Mouse (Mus musculus) liver, embryonic 14.5 days (tissue): ENCODE measurements around the gene Sgpl1. TPM values are rescaled to one million over a fixed set of nuclear protein-coding genes. Genes with fewer than 3 reads are reported as not detected.
A peak's percentile ranks its signal among the peaks of the same experiment; 100 is the strongest.

Source experiments
- ATAC-seq: fragments of 200-750 bp; cut with Nextera tagmentation; 2 replicates; pipeline ENCODE4 v1.8.0; 2017; ENCODE audit warnings: moderate number of reproducible peaks, mild to moderate bottlenecking, moderate library complexity; ENCODE audit not compliant: insufficient read depth
- DNase-seq, 3 experiments: peaks; one replicate each; pipeline ENCODE4 v3.0.0-alpha.2; 2012 to 2013; ENCODE audit warnings: low read depth in 3 of 3, low spot score in 3 of 3
- H3K27ac ChIP-seq: fragments of 300-500 bp; sonication (generic); 2 replicates; pipeline ENCODE4 v1.5.1; 2014; ENCODE audit warnings: moderate library complexity, mild to moderate bottlenecking, control low read depth, inconsistent platforms
- H3K27me3 ChIP-seq: fragments of 300-500 bp; sonication (generic); 2 replicates; pipeline ENCODE4 v1.6.1; 2014; ENCODE audit warnings: mild to moderate bottlenecking, low read length, moderate library complexity; ENCODE audit not compliant: control insufficient read depth, insufficient read depth
- H3K36me3 ChIP-seq: fragments of 300-500 bp; sonication (generic); replicated peaks from 2 replicates; pipeline ENCODE4 v1.6.1; 2014; ENCODE audit warnings: low read depth; ENCODE audit not compliant: control insufficient read depth, insufficient read depth
- H3K4me1 ChIP-seq, 2 experiments: fragments of 200-500 bp in 1 of 2; fragments of 300-500 bp in 1 of 2; sonication (generic) in 1 of 2; replicated peaks; 2 replicates each; pipeline ENCODE4 v1.6.1; 2012 to 2014; ENCODE audit warnings: antibody characterized with exemption in 1 of 2, inconsistent platforms in 1 of 2, low read length in 1 of 2; ENCODE audit not compliant: control insufficient read depth in 2 of 2, insufficient read depth in 2 of 2
- H3K4me2 ChIP-seq: fragments of 300-500 bp; sonication (generic); 2 replicates; pipeline ENCODE4 v1.6.1; 2014; ENCODE audit warnings: low read depth, mild to moderate bottlenecking, control low read depth, moderate library complexity
- H3K4me3 ChIP-seq, 2 experiments: fragments of 200-500 bp in 1 of 2; fragments of 300-500 bp in 1 of 2; sonication (generic) in 1 of 2; 2 replicates each; pipeline ENCODE4 v1.5.1; 2012 to 2014; ENCODE audit warnings: low read depth in 2 of 2, low read length in 2 of 2, mild to moderate bottlenecking in 2 of 2, control low read depth in 1 of 2, inconsistent platforms in 1 of 2, moderate library complexity in 1 of 2; ENCODE audit not compliant: insufficient read depth in 1 of 2
- H3K9ac ChIP-seq: fragments of 300-500 bp; sonication (generic); replicated peaks from 2 replicates; pipeline ENCODE4 v1.6.1; 2014; ENCODE audit warnings: mild to moderate bottlenecking, control low read depth, moderate library complexity
- H3K9me3 ChIP-seq: fragments of 300-500 bp; sonication (generic); 2 replicates; pipeline ENCODE4 v1.6.1; 2016; ENCODE audit warnings: low read length, mixed read lengths; ENCODE audit not compliant: control insufficient read depth
- CTCF ChIP-seq: IDR thresholded peaks from 2 replicates; pipeline ENCODE4 v1.5.1; 2016; ENCODE audit warnings: antibody characterized with exemption, low read depth, control low read depth
- EP300 ChIP-seq: IDR thresholded peaks from 2 replicates; pipeline ENCODE4 v1.6.1; 2016; ENCODE audit warnings: antibody characterized with exemption, low read depth
- WGBS: fragments of 180-500 bp; shearing (Covaris S2); extraction: QIAGEN DNeasy Blood & Tissue Kit; methylation state at CpG from one replicate; pipeline ENCODE4 v1.1.7; 2014; ENCODE audit not compliant: insufficient replicate concordance; 5-methylcytosine and 5-hydroxymethylcytosine counted together
- polyA plus RNA-seq, 2 experiments: library from polyadenylated mRNA; depleted of rRNA in 1 of 2; stranded (reverse) in 1 of 2; unstranded in 1 of 2; fragments of >200 nt; fragmentation: Nextera tagmentation in 1 of 2; extraction: Ambion mirVana in 1 of 2; gene quantifications; 2 replicates each; pipeline versions ENCODE4 v1.2.1 to v1.2.3; 2012 to 2014

Sgpl1 gene
- polyA plus RNA-seq, 2 experiments = 10.7 to 16.6 TPM

DNA sequence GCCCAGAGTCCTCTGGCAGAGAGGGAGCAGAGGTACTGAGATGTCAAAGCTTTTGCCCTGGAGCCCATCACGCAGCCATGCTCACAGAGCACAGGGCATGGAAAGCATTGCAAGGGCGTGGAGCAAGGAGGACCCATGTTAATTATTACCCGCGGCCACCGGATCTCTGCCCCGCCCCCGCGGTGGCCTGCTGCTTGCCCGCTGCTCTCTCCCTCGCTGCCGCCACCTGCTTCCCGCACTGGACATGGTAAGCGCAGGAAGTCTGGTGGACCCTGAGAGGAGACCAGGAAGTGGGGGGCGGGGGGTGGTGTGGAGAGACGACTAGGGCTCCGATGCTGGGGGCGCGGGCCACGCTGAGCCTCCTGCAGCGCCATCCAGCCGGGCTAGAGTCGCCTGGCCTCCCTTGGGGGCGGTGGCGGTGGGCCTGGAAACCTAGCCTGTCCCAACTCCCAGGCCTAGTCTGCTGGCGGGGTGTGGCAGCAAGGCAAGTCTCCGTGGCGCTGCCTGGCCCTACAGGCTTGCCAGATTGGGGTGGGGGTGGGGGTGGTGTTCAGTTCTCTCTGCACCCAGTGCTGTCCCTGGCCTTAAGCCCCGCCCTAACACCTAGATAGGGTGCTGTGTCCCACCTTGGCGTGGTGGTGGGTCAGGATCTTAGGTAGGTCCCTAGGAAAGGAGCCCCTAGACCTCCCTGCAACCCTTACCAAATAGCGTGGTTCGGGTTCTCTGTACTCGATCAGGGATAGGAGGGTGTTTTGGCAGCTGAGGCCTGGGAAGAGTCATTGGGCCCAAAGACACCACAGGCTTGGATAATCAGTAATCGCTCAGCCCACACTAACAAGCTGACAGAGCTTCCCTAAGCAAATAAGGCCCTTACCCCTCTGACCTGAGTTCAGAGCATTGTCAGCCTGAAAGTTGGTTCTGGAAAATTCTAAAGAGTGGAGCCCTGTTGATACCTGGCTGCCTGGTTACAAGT, 58.0 kb downstream of the Sgpl1 start, which contains the start of gene Pcbd1:
Gene Pcbd1 (plus strand): TSS at position 162 of the 973 bp plus-strand sequence.
- no peaks in the 10 kb centered on the region for H3K9me3 ChIP-seq
- H3K27ac ChIP-seq = peak within 1 kb of the TSS; percentile 37
- peak within 1 kb of the TSS; percentile 76 for H3K4me2 ChIP-seq
- ATAC-seq = peak; percentile 70
- no peaks in the 10 kb centered on the region for H3K27me3 ChIP-seq
- 7% methylated on average over 31 of the region's 33 CpGs for WGBS
- TF ChIP-seq EP300 = no peak
- TF ChIP-seq CTCF = peak; percentile 38; the same call in 1 of the 2 replicates
- peaks cover 0 to 9% of the 10 kb centered on the region in 2 experiments; a peak in 2 of 4 replicates for H3K4me1 ChIP-seq
- peak in 2 of 3 experiments; percentile 28 to 29 for DNase-seq
- peak within 1 kb of the TSS; percentile 37 to 54 for H3K4me3 ChIP-seq
- peak within 1 kb of the TSS; percentile 66 for H3K9ac ChIP-seq
- H3K36me3 ChIP-seq = no peaks in the 10 kb centered on the region

DNA sequence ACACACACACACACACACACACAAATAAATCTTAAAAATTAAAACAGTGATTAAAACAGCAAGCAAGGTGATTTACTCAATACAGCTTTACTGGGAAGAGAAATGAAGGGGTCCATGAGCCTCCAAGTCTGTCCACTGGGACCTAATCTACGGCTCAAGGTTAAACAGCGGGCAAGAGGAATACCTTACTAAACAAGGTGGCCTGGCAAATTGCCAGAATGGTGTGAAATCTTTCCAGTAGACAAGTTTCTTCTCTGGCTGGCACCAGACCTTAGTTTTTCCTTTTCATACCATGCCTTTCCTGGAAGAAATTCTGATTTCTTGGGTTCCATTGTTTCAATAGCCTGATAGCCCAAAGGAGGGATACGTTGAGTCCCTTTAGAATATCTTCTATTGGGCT, 59.0 kb downstream of the Sgpl1 start:
- Histone ChIP-seq H3K9me3 (no peaks in the 10 kb centered on the region), H3K9ac (no peak overlapping the region), H3K4me3 (no peak overlapping the region), H3K4me1 (peaks cover 0 to 9% of the 10 kb centered on the region in 2 experiments; a peak in 2 of 4 replicates), H3K4me2 (no peak overlapping the region), H3K27ac (no peak overlapping the region), H3K27me3 (no peaks in the 10 kb centered on the region), H3K36me3 (no peaks in the 10 kb centered on the region)
- DNase-seq = no peak
- 81% methylated on average over 3 of the region's 3 CpGs for WGBS
- ATAC-seq = no peak
- no peak for TF ChIP-seq CTCF
- TF ChIP-seq EP300 = no peak

DNA sequence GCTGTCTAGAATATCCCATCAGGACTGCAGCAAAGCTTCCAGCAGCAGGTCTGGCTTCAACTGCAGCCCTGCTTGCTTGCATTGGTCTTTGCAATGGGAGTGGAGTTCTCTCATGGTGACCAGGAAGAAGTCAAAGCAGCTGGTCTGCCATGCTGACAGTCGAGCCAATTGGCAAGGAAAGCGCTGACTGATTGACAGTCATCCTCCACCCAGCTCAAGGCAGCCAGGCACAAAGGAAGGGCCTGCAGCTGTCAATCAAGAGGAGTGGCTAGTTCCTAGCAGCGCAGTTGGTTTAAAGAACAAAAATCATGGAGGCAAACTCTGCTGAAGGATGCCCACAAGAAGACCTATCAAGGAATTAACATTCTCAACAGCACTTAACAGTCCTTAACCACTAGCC, 61.0 kb downstream of the Sgpl1 start:
- Histone ChIP-seq H3K9ac (no peak overlapping the region), H3K36me3 (no peaks in the 10 kb centered on the region), H3K27me3 (no peaks in the 10 kb centered on the region), H3K4me3 (no peak overlapping the region), H3K4me2 (no peak overlapping the region), H3K4me1 (peaks cover 0 to 9% of the 10 kb centered on the region in 2 experiments; a peak in 2 of 4 replicates), H3K27ac (no peak overlapping the region), H3K9me3 (no peaks in the 10 kb centered on the region)
- 44% methylated on average over 3 of the region's 3 CpGs for WGBS
- TF ChIP-seq CTCF = no peak
- TF ChIP-seq EP300 = no peak
- DNase-seq (no peak), ATAC-seq (no peak)

DNA sequence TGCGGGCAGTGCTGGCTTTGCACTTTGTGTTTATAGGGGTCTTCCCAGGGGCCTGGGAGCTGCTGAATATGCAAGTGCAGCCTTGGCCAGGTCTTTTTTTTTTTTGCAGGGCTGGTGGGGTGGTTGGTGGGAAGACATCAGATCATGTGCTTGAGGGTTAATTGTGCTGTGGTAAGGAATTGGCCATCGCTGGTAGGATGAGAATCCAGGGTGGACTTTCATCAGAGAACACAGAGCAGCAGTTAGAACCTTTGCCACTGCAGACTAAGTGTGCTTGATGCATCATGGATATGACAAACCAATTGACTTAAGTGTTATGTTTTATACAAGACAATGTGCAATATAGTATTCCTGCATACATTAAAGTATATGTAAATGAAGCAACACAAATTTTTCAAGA, 62.1 kb downstream of the Sgpl1 start:
- H3K4me1 ChIP-seq = peaks cover 0 to 9% of the 10 kb centered on the region in 2 experiments; a peak in 2 of 4 replicates
- no peaks in the 10 kb centered on the region for H3K27me3 ChIP-seq
- no peak overlapping the region for H3K9ac ChIP-seq
- no peak for TF ChIP-seq EP300
- TF ChIP-seq CTCF = no peak
- no peaks in the 10 kb centered on the region for H3K9me3 ChIP-seq
- H3K36me3 ChIP-seq = no peaks in the 10 kb centered on the region
- 69% methylated on average over 2 of the region's 2 CpGs for WGBS
- no peak overlapping the region for H3K4me3 ChIP-seq
- DNase-seq (no peak), ATAC-seq (no peak)
- no peak overlapping the region for H3K4me2 ChIP-seq
- no peak overlapping the region for H3K27ac ChIP-seq

DNA sequence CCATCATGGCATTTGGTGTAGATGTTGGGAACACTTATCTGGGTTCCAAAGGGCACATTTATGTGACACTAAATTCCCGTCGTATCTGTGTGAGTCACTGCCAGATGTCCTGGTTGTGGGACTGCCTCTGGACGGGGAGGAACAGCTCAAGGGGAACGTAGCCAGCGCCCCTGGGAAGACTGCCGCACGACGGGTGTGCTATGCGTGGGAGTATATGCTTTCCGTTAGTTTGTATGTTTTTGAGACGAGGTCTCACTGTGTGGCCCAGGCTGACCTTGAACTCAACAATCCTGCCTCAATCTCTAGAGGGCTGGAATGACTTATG, 66.6 kb downstream of the Sgpl1 start:
- WGBS = 70% methylated on average over 11 of the region's 11 CpGs
- Histone ChIP-seq H3K4me1 (peaks cover 0 to 9% of the 10 kb centered on the region in 2 experiments; a peak in 2 of 4 replicates), H3K9ac (no peak overlapping the region), H3K36me3 (no peaks in the 10 kb centered on the region), H3K4me3 (no peak overlapping the region), H3K27ac (no peak overlapping the region), H3K9me3 (no peaks in the 10 kb centered on the region), H3K27me3 (no peaks in the 10 kb centered on the region), H3K4me2 (peak overlapping the region; percentile 26)
- DNase-seq (no peak), ATAC-seq (no peak)
- no peak for TF ChIP-seq CTCF
